In the genomic region with DNA sequence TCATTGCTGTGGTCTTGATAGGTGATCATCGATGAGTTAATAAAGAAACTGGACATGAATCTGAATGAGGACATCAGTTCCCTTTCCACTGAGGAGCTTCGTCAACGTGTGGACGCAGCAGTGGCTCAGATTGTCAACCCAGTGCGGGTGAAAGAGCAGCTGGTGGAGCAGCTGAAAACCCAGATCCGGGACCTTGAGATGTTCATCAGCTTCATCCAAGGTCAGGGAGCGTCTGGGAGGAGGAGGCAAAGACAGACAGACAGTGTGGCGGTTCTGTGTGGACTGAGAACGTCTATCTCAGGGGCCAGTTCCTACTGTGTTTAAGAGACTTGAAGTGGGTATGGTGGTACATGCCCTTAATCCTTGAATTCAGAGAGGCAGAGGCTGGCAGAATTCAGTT, we compare ENCODE assay signal across 14 mouse cellular contexts. TPM values are rescaled to one million over a fixed set of nuclear protein-coding genes. Genes with fewer than 3 reads are reported as not detected.
"Had no signal": no experiment of that assay in that cellular context is flagged by ENCODE, and none has a peak within 500 bp of the region (broad histone marks: within the 10 kb centered on the region; RNA-seq: fewer than 3 reads in every experiment).

No protein-coding gene starts in this region.

- DNase-seq: gastrocnemius, adult 2 months; gastrocnemius, postnatal 10 days; gastrocnemius, postnatal 25 days; heart, adult 18-20 months; heart, postnatal 10 days; heart, postnatal 4 days; kidney, adult 18-20 months; kidney, adult 8-10 months; kidney, postnatal 10 days; kidney, postnatal 25 days; kidney, postnatal 4 days; liver; liver, embryonic 13.5 days had no signal

RNA-seq across cellular contexts. Expression of a gene that starts 6.7 kb away (rescaled TPM):
- total RNA-seq: granulocyte monocyte progenitor cell, adult 5-6 weeks had no signal
